Mouse (Mus musculus) kidney, embryonic 16.5 days (tissue): Measurements from ENCODE around the gene Gm49355. TPM values are rescaled to one million over a fixed set of nuclear protein-coding genes. Genes with fewer than 3 reads are reported as not detected.

ENCODE experiments used
- ATAC-seq: fragments of 200-750 bp; cut with Nextera tagmentation; 2 replicates; pipeline ENCODE4 v1.8.0; 2017; ENCODE audit warnings: moderate TSS enrichment; ENCODE audit not compliant: low FRiP score, low TSS enrichment
- H3K27ac ChIP-seq: fragments of 300-500 bp; sonication (generic); 2 replicates; pipeline ENCODE4 v1.5.1; 2014; ENCODE audit warnings: low read length
- H3K27me3 ChIP-seq: fragments of 300-500 bp; sonication (generic); 2 replicates; pipeline ENCODE4 v1.6.1; 2014; ENCODE audit warnings: low read length, control low read depth, mixed read lengths; ENCODE audit not compliant: insufficient read depth
- H3K36me3 ChIP-seq: fragments of 300-500 bp; sonication (generic); 2 replicates; pipeline ENCODE4 v1.6.1; 2014; ENCODE audit warnings: low read length, control low read depth, mixed read lengths; ENCODE audit not compliant: insufficient read depth
- H3K4me1 ChIP-seq: fragments of 300-500 bp; sonication (generic); 2 replicates; pipeline ENCODE4 v1.6.1; 2014; ENCODE audit warnings: low read length, control low read depth, mixed read lengths; ENCODE audit not compliant: insufficient read depth
- H3K4me2 ChIP-seq: fragments of 300-500 bp; sonication (generic); replicated peaks from 2 replicates; pipeline ENCODE4 v1.6.1; 2014; ENCODE audit warnings: low read depth, low read length
- H3K4me3 ChIP-seq: fragments of 300-500 bp; sonication (generic); 2 replicates; pipeline ENCODE4 v1.5.1; 2014; ENCODE audit warnings: mild to moderate bottlenecking, low read length
- H3K9ac ChIP-seq: fragments of 300-500 bp; sonication (generic); replicated peaks from 2 replicates; pipeline ENCODE4 v1.6.1; 2014; ENCODE audit warnings: low read length
- H3K9me3 ChIP-seq: fragments of 300-500 bp; sonication (generic); 2 replicates; pipeline ENCODE4 v1.6.1; 2016; ENCODE audit warnings: low read length, control low read depth
- WGBS: fragments of 180-500 bp; shearing (Covaris S2); extraction: QIAGEN DNeasy Blood & Tissue Kit; methylation state at CpG from one replicate; pipeline ENCODE4 v1.1.7; 2014; 5-methylcytosine and 5-hydroxymethylcytosine counted together
- polyA plus RNA-seq: library from polyadenylated mRNA; unstranded; fragments of >200 nt; fragmentation: Nextera tagmentation; extraction: Ambion mirVana; gene quantifications from 2 replicates; pipeline ENCODE4 v1.2.1, GENCODE M21; 2015

Gene Gm49355
- polyA plus RNA-seq, 1 experiment from 2014 or later: 0.24 TPM

DNA sequence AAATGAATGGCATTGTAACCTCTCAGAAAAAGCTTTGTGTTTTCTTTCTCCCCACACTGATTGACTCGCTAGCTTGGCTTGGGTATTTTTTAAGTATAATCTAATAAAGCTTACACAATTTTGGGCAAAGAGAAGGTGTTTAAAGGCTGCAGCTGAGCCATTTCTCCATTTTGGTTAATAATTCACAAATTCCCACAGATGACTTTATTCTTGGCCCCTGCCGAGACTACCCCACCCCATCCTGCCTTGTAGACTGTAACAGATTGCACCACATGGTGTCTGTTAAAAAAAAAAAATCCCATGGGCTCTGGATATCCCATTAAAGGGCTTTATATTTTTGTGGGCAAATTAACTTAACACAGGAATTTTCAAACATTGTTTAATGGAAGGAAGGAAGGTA is 19.3 kb downstream of the Gm49355 start:
- Histone ChIP-seq H3K27me3 (no peaks in the 10 kb centered on the region), H3K9me3 (no peaks in the 10 kb centered on the region), H3K4me3 (no peak overlapping the region), H3K4me1 (no peaks in the 10 kb centered on the region), H3K36me3 (0 out of 2 replicates have a peak, but pooled peaks cover 4% of the 10 kb centered on the region), H3K27ac (no peak overlapping the region), H3K4me2 (no peak overlapping the region), H3K9ac (no peak overlapping the region)
- WGBS: 54% methylated on average over 2 of the region's 2 CpGs
- no peak for ATAC-seq

- no peaks in the 10 kb centered on the region for H3K36me3 ChIP-seq
- H3K4me2 ChIP-seq: no peak overlapping the region
- WGBS: 83% methylated on average over 7 of the region's 7 CpGs
- H3K4me1 ChIP-seq: no peaks in the 10 kb centered on the region
- H3K9ac ChIP-seq: no peak overlapping the region
- no peak overlapping the region for H3K4me3 ChIP-seq
- H3K27me3 ChIP-seq: peaks cover 46% of the 10 kb centered on the region
- no peak for ATAC-seq
- H3K9me3 ChIP-seq: no peaks in the 10 kb centered on the region
- no peak overlapping the region for H3K27ac ChIP-seq
These were observed 49.8 kb downstream of the Gm49355 start for GRCm38 (mm10) chr14:12333622-12334021.

DNA sequence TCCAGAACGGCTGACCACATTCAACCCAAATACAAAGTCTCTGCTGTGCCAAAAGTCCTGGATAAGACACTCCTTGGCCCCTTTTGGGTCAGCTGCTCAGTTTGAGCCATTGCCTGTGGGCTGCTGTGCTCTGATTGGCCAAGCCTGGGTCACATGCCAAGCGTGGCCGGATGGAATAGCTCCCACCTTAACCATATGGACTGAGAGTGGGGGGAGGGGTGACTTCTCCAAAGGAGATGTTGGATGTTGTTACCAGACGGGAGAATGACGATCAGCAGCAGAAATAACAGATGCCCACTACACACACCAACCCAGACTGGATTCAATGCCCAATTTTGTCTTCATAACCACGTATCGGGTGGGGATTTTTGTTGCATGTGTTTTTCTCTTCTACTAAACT is 51.1 kb downstream of the Gm49355 start:
- no peak overlapping the region for H3K27ac ChIP-seq
- H3K4me2 ChIP-seq: no peak overlapping the region
- H3K36me3 ChIP-seq: no peaks in the 10 kb centered on the region
- WGBS: 36% methylated on average over 7 of the region's 7 CpGs
- no peaks in the 10 kb centered on the region for H3K4me1 ChIP-seq
- H3K4me3 ChIP-seq: no peak overlapping the region
- H3K27me3 ChIP-seq: peaks cover 58% of the 10 kb centered on the region
- H3K9me3 ChIP-seq: no peaks in the 10 kb centered on the region
- peak; percentile 15; the same call in 1 of the 2 replicates for ATAC-seq
- H3K9ac ChIP-seq: no peak overlapping the region

- Histone ChIP-seq H3K4me1 (peaks cover 5% of the 10 kb centered on the region), H3K27me3 (peaks cover 82% of the 10 kb centered on the region), H3K27ac (no peak overlapping the region), H3K9me3 (no peaks in the 10 kb centered on the region), H3K4me3 (no peak overlapping the region), H3K4me2 (no peak overlapping the region), H3K9ac (no peak overlapping the region), H3K36me3 (no peaks in the 10 kb centered on the region)
- 5% methylated on average over 8 of the region's 8 CpGs for WGBS
- no peak for ATAC-seq
These were observed 53.7 kb downstream of the Gm49355 start for GRCm38 (mm10) chr14:12337421-12337997.

DNA sequence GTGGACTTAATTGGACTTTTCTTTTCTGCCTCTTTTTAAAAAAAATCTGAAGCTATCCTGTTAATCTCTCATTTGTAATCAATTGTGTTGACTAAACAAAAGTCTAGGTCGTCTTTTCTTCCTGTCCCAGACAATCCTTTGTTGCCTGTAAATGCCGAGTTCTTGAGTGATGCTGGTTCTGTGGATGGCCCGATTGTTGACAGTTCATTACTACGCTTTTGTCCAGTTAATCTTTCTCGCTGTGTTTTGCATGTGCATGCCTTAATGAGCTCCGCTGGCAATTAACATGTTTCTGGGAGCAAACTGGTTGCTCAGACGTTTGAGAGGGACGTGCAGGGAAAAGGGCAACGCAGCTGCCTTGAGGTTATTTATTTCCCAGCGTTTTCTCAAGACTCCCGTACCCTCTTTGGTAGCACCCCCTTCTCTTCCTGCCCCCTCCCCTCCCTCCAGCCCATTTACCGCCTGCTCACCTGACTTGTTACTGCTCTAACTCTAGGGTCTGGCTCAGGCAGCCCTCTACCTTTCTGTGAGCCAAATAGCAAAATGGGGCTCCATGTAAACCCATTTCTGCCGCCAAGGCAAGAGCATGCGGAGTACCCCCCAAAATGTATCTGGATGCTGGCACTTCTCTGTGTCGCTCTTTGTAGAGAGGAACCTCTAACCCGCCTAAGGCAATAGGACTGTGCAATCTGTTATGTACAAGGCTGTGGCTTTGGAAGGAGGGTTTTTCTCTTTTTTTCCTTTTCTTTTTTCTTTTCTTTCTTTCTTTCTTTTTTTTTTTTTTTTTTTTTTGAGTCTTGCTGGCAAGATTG is 54.4 kb downstream of the Gm49355 start:
- Histone ChIP-seq H3K9me3 (no peaks in the 10 kb centered on the region), H3K9ac (no peak overlapping the region), H3K36me3 (no peaks in the 10 kb centered on the region), H3K4me2 (no peak overlapping the region), H3K4me1 (peaks cover 5% of the 10 kb centered on the region), H3K4me3 (no peak overlapping the region), H3K27ac (no peak overlapping the region), H3K27me3 (peaks cover 89% of the 10 kb centered on the region)
- 1% methylated on average over 16 of the region's 16 CpGs for WGBS
- no peak for ATAC-seq

GRCm38 (mm10) chr14:12338811-12339565 is 55.2 kb downstream of the Gm49355 start:
- ATAC-seq: no peak
- no peaks in the 10 kb centered on the region for H3K9me3 ChIP-seq
- no peaks in the 10 kb centered on the region for H3K36me3 ChIP-seq
- H3K4me3 ChIP-seq: no peak overlapping the region
- H3K27ac ChIP-seq: no peak overlapping the region
- peaks cover 5% of the 10 kb centered on the region for H3K4me1 ChIP-seq
- H3K4me2 ChIP-seq: no peak overlapping the region
- WGBS: 2% methylated on average over 10 of the region's 10 CpGs
- H3K27me3 ChIP-seq: peaks cover 96% of the 10 kb centered on the region
- no peak overlapping the region for H3K9ac ChIP-seq

DNA sequence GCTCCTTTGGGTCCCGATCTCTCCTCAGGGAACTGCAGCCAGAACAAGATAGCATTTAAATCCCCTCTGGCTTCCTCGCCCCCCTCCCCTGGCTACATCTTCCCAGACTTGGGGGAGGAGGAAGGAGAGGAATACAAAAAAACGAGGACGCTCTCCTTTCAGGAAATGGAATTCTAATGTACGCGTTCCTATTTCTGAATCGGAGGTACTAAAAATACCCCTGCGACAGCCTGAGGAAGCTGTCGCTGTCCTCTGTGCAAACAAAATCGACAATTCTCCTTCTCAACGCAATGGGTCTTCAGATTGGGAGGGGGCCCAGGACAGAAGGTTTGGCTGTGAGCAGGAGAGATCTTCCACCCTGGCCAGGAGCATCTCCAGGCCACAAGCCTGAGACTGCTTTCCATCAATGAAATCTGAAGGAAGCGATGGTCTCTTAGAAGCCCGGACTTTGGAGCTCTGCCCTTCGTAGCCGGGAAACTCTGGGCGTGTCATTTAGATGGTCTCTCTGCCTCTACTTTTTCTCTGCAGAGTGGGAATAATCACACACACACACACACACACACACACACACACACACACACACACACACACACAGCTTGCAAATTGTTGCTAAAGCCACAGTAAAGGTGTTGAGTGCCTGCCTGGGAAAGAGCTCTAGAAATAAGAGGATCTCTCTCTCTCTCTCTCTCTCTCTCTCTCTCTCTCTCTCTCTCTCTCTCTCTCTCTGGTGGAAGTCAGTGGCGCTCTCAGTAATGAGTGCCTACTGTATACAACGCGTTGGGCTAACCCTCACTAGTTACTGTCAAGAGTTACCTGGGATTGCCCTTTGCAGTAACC is 56.7 kb downstream of the Gm49355 start:
- Histone ChIP-seq H3K9ac (no peak overlapping the region), H3K4me2 (no peak overlapping the region; the same call in 1 of the 2 replicates), H3K27ac (no peak overlapping the region), H3K27me3 (peaks cover 97% of the 10 kb centered on the region), H3K4me3 (no peak overlapping the region), H3K4me1 (peaks cover 17% of the 10 kb centered on the region), H3K9me3 (no peaks in the 10 kb centered on the region), H3K36me3 (no peaks in the 10 kb centered on the region)
- WGBS: under 1% methylated on average over 19 of the region's 19 CpGs
- no peak for ATAC-seq

- Histone ChIP-seq H3K9me3 (no peaks in the 10 kb centered on the region), H3K36me3 (no peaks in the 10 kb centered on the region), H3K27me3 (peaks cover 97% of the 10 kb centered on the region), H3K4me3 (peak overlapping the region; percentile 14; the same call in 1 of the 2 replicates), H3K4me2 (peak overlapping the region; percentile 28), H3K9ac (no peak overlapping the region), H3K27ac (no peak overlapping the region), H3K4me1 (peaks cover 22% of the 10 kb centered on the region)
- ATAC-seq: 0 out of 2 replicates have a peak, but pooled peaks have one; percentile 32
- under 1% methylated on average over 42 of the region's 42 CpGs for WGBS
These were observed 57.5 kb downstream of the Gm49355 start for GRCm38 (mm10) chr14:12341075-12341788.
